Mouse (Mus musculus) liver, adult 2 months (tissue): ENCODE data around the gene Atox1.

ENCODE experiments used
- CTCF ChIP-seq: fragments of 200-500 bp; IDR thresholded peaks from 2 replicates; pipeline ENCODE4 v1.5.1; 2011; ENCODE audit warnings: low read depth, low read length, control low read depth
- POLR2A ChIP-seq: fragments of 200-500 bp; IDR thresholded peaks from 2 replicates; pipeline ENCODE4 v1.6.1; 2011; ENCODE audit warnings: low read length, control low read depth; ENCODE audit not compliant: insufficient read depth; ENCODE audit errors: extremely low read depth

- TF ChIP-seq POLR2A (no peak), CTCF (no peak)
Measured at GRCm38 (mm10) chr11:55414314-55414713, 46.7 kb downstream of the Atox1 start.
